Mouse (Mus musculus) urinary bladder, postnatal 4 days (tissue): ENCODE measurements around the gene Klk1b24.
"Not testable (repeated sequence)": the region's sequence is repeated elsewhere in the genome, so short reads cannot be mapped to it uniquely, and the experiment has no call there.

ENCODE experiments used
- DNase-seq, 2 experiments: peaks; one replicate each; pipeline ENCODE4 v3.0.0; 2021 to 2022; ENCODE audit warnings: low spot score in 2 of 2

The Klk1b24 gene

GRCm38 (mm10) chr7:44187936-44188335, at the start of gene Klk1b24:
Klk1b24 (plus strand) TSS chr7:44188236.
- DNase-seq, result not testable (repeated sequence)

DNA sequence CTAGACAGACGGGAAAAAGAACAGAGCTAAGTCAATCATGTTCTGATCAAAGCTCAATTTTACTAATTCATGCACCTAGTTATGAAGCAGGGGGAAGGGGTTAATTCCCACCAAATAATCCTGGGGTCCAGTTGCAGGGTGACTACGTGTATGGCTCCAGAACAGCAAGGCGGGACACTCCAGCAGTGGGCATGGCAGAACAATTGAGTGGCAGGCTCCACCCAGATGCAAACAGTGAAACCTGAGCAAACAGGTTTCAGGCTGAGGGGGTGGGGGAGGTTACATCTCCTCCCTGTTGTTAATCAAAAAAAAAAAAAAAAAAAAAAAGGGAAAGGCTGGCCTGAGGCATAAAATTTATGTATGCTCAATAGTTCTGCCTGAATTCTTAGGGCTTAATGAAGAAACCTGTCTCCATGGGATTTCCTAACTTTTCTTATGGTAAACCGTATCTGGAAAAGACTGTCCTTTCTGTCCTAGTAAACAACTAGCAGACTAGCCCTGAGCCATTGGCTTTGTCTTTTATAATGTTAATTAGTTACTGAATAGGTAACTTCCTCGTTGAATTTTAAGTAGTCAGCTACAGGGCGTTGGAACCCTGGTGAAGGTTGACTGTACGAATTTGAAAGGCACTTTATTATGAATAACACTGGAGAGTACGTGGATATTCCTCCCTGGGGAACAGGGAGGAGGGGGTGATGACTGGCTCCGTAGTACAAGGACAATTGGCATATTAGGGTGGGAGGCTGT, 8.6 kb upstream of the Klk1b24 start:
- DNase-seq, result no peak

GRCm38 (mm10) chr7:44186516-44186915, 1.5 kb upstream of the Klk1b24 start:
- not testable (repeated sequence) for DNase-seq

GRCm38 (mm10) chr7:44193466-44193865, 5.4 kb downstream of the Klk1b24 start:
- peak in 1 of 2 experiments; percentile 54 for DNase-seq

DNA sequence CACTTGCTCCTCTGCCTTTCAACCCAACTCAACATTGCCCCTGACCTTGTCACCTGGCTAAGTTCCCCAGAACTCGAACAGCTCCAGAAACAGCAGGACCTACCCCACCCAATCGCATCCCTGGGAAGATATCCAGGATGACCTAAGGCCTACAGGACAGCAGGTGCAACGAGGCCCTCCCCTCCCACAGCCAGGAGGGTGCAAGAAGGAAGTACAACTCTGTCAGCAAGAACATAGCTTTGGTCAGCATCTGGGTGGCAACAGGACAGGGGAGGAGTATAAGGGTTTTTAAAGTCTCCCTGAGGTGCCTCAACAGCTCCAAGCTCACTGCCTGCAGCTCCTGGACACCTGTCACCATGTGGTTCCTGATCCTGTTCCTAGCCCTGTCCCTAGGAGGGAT, 9.9 kb downstream of the Klk1b24 start, which contains the start of gene Klk1b3:
Gene Klk1b3 (plus strand): TSS at position 301 of the 400 bp plus-strand sequence.
- DNase-seq, result no peak

DNA sequence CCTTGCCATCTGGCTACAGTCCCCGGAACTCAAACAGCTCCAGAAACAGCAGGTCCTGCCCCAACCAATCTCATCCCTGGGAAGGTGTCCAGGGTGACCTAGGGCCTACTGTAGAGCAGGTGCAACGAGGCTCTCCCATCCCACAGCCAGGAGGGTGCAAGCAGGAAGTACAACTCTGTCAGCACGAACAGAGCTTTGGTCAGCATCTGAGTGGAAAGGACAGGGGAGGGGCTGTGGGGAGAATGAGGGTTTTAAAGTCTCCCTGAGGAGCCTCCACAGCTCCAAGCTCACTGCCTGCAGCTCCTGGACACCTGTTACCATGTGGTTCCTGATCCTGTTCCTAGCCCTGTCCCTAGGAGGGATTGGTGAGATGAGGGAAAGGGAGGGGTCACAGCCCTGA, 19.1 kb downstream of the Klk1b24 start, which contains the start of gene Klk1b4:
Gene Klk1b4 (plus strand): TSS at position 301 of the 400 bp plus-strand sequence.
- not testable (repeated sequence) for DNase-seq

DNA sequence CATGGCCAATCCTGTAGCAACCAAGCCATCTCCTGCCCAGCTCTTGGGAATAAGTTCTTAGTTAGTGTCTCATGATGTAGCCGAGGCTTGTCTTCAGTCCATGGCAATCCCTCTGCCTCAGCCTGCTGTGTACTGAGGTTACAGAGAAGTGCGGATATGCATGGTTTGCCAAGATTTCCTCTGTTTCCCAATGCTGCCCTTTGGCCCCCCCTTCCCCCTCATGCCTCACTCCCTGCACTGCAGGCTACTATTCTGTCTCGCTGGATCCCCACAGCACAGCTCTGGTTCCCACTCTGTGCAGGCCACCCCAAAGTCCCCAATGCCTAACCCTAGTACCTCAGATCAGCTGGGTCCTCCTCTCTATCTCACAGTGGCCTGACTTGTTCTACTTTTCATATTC, 20.3 kb downstream of the Klk1b24 start:
- DNase-seq, result no peak

DNA sequence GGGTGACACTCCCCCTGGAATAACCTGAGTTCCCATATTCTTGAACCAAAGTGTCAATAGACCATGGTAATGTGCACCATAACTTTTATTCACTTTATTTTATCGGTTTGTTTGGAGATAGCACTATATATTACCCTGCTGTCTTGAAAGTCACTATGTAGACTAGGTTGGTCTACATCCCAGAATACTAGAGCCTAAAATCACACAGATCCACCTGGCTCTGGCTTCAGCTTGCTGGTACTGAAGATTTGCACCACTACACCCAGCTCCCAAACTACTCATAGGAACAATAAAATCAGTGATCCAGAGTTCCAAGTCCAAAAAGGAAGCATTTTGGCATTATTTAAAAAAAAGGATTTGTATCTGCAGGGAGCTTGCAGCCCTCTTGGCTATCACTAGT, 27.6 kb downstream of the Klk1b24 start, which contains the start of gene Klk1b5:
Gene Klk1b5 (plus strand): TSS at position 301 of the 400 bp plus-strand sequence.
- DNase-seq, result no peak

DNA sequence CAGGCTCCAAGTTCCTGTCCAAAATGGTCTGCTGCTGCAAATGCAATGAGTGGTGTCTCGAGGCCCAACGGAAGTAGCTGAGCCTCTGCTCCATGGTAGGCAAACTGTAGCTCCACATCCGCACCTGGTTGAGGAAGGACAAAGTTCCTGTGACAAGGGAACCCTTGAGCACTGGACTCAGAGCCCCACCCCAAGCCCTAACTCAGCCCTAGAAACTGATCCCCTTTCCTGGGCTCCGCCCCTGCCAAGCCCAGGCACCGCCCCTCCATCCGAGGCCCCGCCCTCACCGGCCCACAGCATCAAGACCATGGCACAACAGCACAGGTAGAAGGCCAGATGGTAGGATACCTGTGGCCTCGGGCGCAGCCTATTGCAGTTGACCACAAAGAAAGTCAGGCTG, 33.6 kb downstream of the Klk1b24 start:
- not testable (repeated sequence) for DNase-seq

DNA sequence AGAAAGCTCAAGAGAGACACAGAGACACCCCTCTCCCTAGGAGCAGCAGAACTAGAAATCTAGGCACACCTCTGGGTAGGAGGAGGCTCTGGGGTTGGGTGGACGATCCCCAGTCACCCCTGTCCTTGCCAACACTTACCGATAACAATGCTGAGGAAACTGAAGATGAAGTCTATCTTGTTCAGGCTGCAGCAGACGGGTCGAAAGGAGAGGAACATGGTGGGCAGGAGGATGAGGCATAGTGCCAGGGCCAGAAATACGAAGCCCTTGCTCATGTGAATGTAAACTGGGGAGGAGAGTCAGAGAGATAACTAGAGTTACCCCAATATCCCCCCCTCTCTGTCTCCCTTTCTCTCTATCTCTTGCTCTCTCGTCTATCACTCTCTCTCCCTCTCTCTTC, 34.3 kb downstream of the Klk1b24 start:
- not testable (repeated sequence) for DNase-seq

DNA sequence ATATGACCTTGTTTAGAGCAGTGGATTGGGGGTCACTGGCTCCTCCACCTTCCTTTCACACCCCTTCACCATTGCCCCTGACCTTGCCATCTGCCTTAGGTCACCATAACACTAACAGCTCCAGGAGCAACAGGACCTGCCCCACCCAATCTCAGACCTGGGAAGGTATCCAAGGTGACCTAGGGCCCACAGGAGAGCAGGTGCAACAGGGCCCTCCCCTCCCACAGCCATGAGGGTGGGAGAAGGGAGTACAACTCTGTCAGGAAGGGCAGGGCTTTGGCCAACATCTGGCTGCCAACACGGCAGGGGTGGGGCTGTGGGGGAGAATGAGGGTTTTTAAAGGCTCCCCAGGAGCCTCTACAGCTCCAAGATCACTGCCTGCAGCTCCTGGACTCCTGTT, 37.0 kb downstream of the Klk1b24 start, which contains the start of gene Klk1:
Gene Klk1 (plus strand): TSS at position 285 of the 400 bp plus-strand sequence.
- DNase-seq, result no peak

- DNase-seq, result no peak
Measured at GRCm38 (mm10) chr7:44235909-44236308, 47.9 kb downstream of the Klk1b24 start, which contains the start of gene Gm36864. Gm36864 (plus strand) TSS chr7:44236177.

- no peak for DNase-seq
Measured at GRCm38 (mm10) chr7:44239913-44240312, 51.9 kb downstream of the Klk1b24 start.

DNA sequence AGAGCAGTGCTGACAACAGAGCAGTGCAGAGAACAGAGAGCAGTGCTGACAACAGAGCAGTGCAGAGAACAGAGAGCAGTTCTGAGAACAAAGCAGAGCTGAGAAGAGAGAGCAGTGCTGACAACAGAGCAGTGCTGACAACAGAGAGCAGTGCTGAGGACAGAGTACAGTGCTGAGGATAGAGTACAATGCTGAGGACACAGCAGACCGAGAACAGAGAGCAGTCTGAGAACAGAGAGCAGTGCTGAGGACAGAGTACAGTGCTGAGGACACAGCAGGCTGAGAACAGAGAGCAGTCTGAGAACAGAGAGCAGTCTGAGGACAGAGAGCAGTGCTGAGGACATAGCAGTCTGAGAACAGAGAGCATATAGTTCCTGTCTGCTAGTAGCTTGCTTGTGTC, 52.7 kb downstream of the Klk1b24 start:
- no peak for DNase-seq

DNA sequence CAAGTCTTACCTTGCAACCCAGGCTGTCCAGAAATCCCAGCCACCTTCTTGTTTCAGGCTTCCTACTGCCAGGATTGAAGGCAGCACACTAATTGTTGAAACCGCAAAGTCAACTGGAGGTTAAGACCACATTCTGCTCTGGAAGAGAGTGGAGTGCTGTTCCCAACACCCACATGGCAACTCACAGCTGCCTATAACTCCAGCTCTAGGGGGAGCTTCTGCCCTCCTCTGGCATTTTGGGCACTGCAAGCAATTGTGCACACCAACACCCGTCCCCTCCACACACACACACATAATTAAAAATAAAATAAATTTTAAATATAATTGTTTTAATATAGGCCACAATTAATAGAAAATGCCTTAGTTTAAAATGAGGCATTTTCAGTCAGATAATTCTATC, 53.1 kb downstream of the Klk1b24 start:
- DNase-seq, result no peak
